Comparison of ENCODE assay signal across 27 mouse cellular contexts in genomic region chr9:120201743-120202142, GRCm38 (mm10). TPM values are rescaled to one million over a fixed set of nuclear protein-coding genes. Genes with fewer than 3 reads are reported as not detected.
DNase-seq lines count a peak whose midpoint lies in the region; ATAC-seq and TF ChIP-seq lines count a peak whose summit lies in the region.
"Had no signal": no experiment of that assay in that cellular context is flagged by ENCODE, and none has a peak within 500 bp of the region (broad histone marks: within the 10 kb centered on the region; RNA-seq: fewer than 3 reads in every experiment).

No protein-coding gene starts in this region.

- WGBS in heart, postnatal 0 days, result 57% methylated on average over 7 of the region's 7 CpGs
- 65% methylated on average over 7 of the region's 7 CpGs for WGBS in liver, postnatal 0 days (ENCODE audit: insufficient replicate concordance)

- peak; percentile 31 to 54 for DNase-seq in heart, adult 18-20 months
- DNase-seq in heart, postnatal 14 days, result no peak
- no peak for DNase-seq in heart, postnatal 0 days (ENCODE audit: low spot score)
- DNase-seq in heart, postnatal 36 days, result no peak
- no peak for DNase-seq in liver, postnatal 0 days
- DNase-seq: adrenal gland, postnatal 10 days; adrenal gland, postnatal 36 days; cerebellum, adult 18-20 months; cerebellum, adult 9-10 months; gastrocnemius, postnatal 25 days; kidney, adult 18-20 months had no signal

- H3K4me3 ChIP-seq in heart, postnatal 0 days (ENCODE audit: low read depth, low read length), result no peak overlapping the region
- H3K4me3 ChIP-seq in myocyte, result no peak overlapping the region
- no peak overlapping the region for H3K4me3 ChIP-seq in liver, postnatal 0 days (ENCODE audit: low read depth, low read length)
- H3K4me3 ChIP-seq: forebrain, embryonic 10.5 days; forebrain, embryonic 13.5 days; heart, embryonic 12.5 days; heart, embryonic 15.5 days had no signal

- no peaks in the 10 kb centered on the region for H3K36me3 ChIP-seq in heart, postnatal 0 days (replicated peaks; ENCODE audit: control insufficient read depth, insufficient read depth, low read length)
- no peaks in the 10 kb centered on the region for H3K36me3 ChIP-seq in myocyte (ENCODE audit: control insufficient read depth, insufficient read depth)
- H3K36me3 ChIP-seq in liver, postnatal 0 days (replicated peaks; ENCODE audit: insufficient read depth, low read length), result no peaks in the 10 kb centered on the region
- H3K36me3 ChIP-seq: forebrain, embryonic 10.5 days; heart, embryonic 12.5 days; heart, embryonic 15.5 days had no signal

- no peak overlapping the region for H3ac ChIP-seq in myocyte (ENCODE audit: control insufficient read depth, insufficient read length)

- no peak overlapping the region for H3K9ac ChIP-seq in heart, postnatal 0 days (replicated peaks; ENCODE audit: low read depth, low read length)
- H3K9ac ChIP-seq in liver, postnatal 0 days (replicated peaks), result no peak overlapping the region
- H3K9ac ChIP-seq: forebrain, embryonic 13.5 days; heart, embryonic 12.5 days; heart, embryonic 15.5 days; hindbrain, embryonic 14.5 days had no signal

- ATAC-seq in heart, postnatal 0 days (ENCODE audit: insufficient read depth, low read depth), result peak; percentile 49; the same call in 1 of the 2 replicates
- no peak for ATAC-seq in liver, postnatal 0 days
- ATAC-seq: activated CD4-positive, CD25-positive, alpha-beta regulatory T cell, adult 4 months; CD4-positive, CD25-positive, alpha-beta regulatory T cell, adult 4 months; forebrain, embryonic 13.5 days; forebrain, embryonic 16.5 days; hindbrain, postnatal 0 days; inflammation-experienced regulatory T-cells, adult 6 months; intestine, embryonic 16.5 days had no signal

- no peak overlapping the region for H3K27ac ChIP-seq in heart, postnatal 0 days (ENCODE audit: low read depth)
- H3K27ac ChIP-seq in liver, postnatal 0 days (ENCODE audit: low read depth), result no peak overlapping the region
- H3K27ac ChIP-seq: forebrain, embryonic 10.5 days; forebrain, embryonic 13.5 days; heart, embryonic 15.5 days; hindbrain, embryonic 14.5 days; hindbrain, postnatal 0 days had no signal

- TF ChIP-seq POLR2A in myocyte (IDR thresholded peaks at IDR 0.05; ENCODE audit: insufficient read length, low read depth), result no peak

- no peaks in the 10 kb centered on the region for H3K79me2 ChIP-seq in myocyte (ENCODE audit: control insufficient read depth, insufficient read depth)

- no peaks in the 10 kb centered on the region for H3K4me1 ChIP-seq in heart, postnatal 0 days (ENCODE audit: control insufficient read depth, insufficient read depth)
- H3K4me1 ChIP-seq in liver, postnatal 0 days (ENCODE audit: insufficient read depth), result no peaks in the 10 kb centered on the region
- H3K4me1 ChIP-seq: forebrain, embryonic 10.5 days; forebrain, embryonic 13.5 days; heart, embryonic 12.5 days; heart, embryonic 15.5 days had no signal

- no peaks in the 10 kb centered on the region for H3K9me3 ChIP-seq in heart, postnatal 0 days (replicated peaks; ENCODE audit: control insufficient read depth, low read length)
- no peaks in the 10 kb centered on the region for H3K9me3 ChIP-seq in liver, postnatal 0 days (ENCODE audit: low read length)
- H3K9me3 ChIP-seq: forebrain, embryonic 10.5 days; forebrain, embryonic 13.5 days; heart, embryonic 12.5 days; heart, embryonic 15.5 days had no signal

- H3K4me2 ChIP-seq in heart, postnatal 0 days (ENCODE audit: low read depth, low read length), result no peak overlapping the region
- H3K4me2 ChIP-seq in myocyte (ENCODE audit: low read depth), result no peak overlapping the region
- H3K4me2 ChIP-seq in liver, postnatal 0 days (ENCODE audit: low read depth, low read length), result no peak overlapping the region
- H3K4me2 ChIP-seq: forebrain, embryonic 13.5 days; heart, embryonic 12.5 days; heart, embryonic 15.5 days; hindbrain, embryonic 14.5 days had no signal

- TF ChIP-seq EP300 in heart, postnatal 0 days (IDR thresholded peaks at IDR 0.05; ENCODE audit: low read depth), result no peak
- TF ChIP-seq EP300 in liver, postnatal 0 days (IDR thresholded peaks at IDR 0.05; ENCODE audit: low read depth), result no peak

- TF ChIP-seq CTCF in heart, postnatal 0 days (IDR thresholded peaks at IDR 0.05; ENCODE audit: low read depth), result no peak
- no peak for TF ChIP-seq CTCF in liver, postnatal 0 days (IDR thresholded peaks at IDR 0.05; ENCODE audit: low read depth)

- H3K27me3 ChIP-seq in heart, postnatal 0 days (ENCODE audit: control insufficient read depth, insufficient read depth, low read length), result no peaks in the 10 kb centered on the region
- H3K27me3 ChIP-seq in myocyte (ENCODE audit: control insufficient read depth, insufficient read depth, insufficient read length), result peaks cover 42% of the 10 kb centered on the region
- no peaks in the 10 kb centered on the region; the same call in 1 of the 2 replicates for H3K27me3 ChIP-seq in liver, postnatal 0 days (ENCODE audit: insufficient read depth, low read length)

- intact Hi-C loops in heart, postnatal 14 days (cut with DNase I), result no loop called here
- intact Hi-C loops in heart, postnatal 36 days (cut with DNase I), result no loop called here

TF ChIP-seq in myocyte, 11 proteins besides CTCF, POLR2A, EP300 and RAD21:
- TF ChIP-seq SRF (IDR thresholded peaks at IDR 0.05; ENCODE audit: control insufficient read depth, insufficient read length, low read depth), result no peak
- peak; percentile 4 for TF ChIP-seq USF1 (IDR thresholded peaks at IDR 0.05; ENCODE audit: low read depth)

RNA-seq across cellular contexts. Expression of gene Mobp, which starts 52.2 kb away (rescaled TPM):
- total RNA-seq in heart, adult 18-20 months (2021), result not detected
- total RNA-seq in heart, postnatal 14 days (2021), result not detected
- total RNA-seq in heart, postnatal 0 days (2014; rRNA removed; ENCODE audit: low replicate concordance), result not detected in 2 replicates
- polyA plus RNA-seq in heart, postnatal 0 days (2015; fragmentation: Nextera tagmentation; extraction: Ambion mirVana), result 0.04 and 0.07 TPM in 2 replicates
- total RNA-seq in heart, postnatal 36 days (2021), result not detected
- polyA plus RNA-seq in myocyte (2012; fragmentation: generic; extraction: Trizol), result not detected
- polyA plus RNA-seq in liver, postnatal 0 days (2015; fragmentation: Nextera tagmentation; extraction: Ambion mirVana), result not detected in 2 replicates
- total RNA-seq: adrenal gland, adult 18-20 months; gastrocnemius, adult 8-10 months; gastrocnemius, postnatal 25 days had no signal
- polyA plus RNA-seq: activated CD4-positive, CD25-positive, alpha-beta regulatory T cell, adult 4 months; C2C12; heart, embryonic 12.5 days; hindbrain, embryonic 11.5 days; intestine, embryonic 16.5 days had no signal

Comparison
In these comparisons a context has a peak if more than half of its experiments do, and no peak if none do; other contexts are left out.
1. DNase-seq: peak in heart, adult 18-20 months (2 of 2); none in heart, postnatal 14 days (0 of 2), heart, postnatal 0 days (single experiment), heart, postnatal 36 days (0 of 2) and liver, postnatal 0 days (single experiment).